Mouse (Mus musculus) liver, postnatal 0 days (tissue): ENCODE results near the gene Slc27a4. TPM values are rescaled to one million over a fixed set of nuclear protein-coding genes. Genes with fewer than 3 reads are reported as not detected.

Source experiments
- ATAC-seq: fragments of 200-750 bp; cut with Nextera tagmentation; 2 replicates; pipeline ENCODE4 v1.8.0; 2017; ENCODE audit warnings: mild to moderate bottlenecking, moderate library complexity
- DNase-seq: peaks from one replicate; pipeline ENCODE4 v3.0.0-alpha.2; 2016
- H3K27ac ChIP-seq: fragments of 300-500 bp; sonication (generic); 2 replicates; pipeline ENCODE4 v1.5.1; 2014; ENCODE audit warnings: antibody characterized with exemption, moderate library complexity, mild to moderate bottlenecking, low read depth
- H3K27me3 ChIP-seq: fragments of 300-500 bp; sonication (generic); 2 replicates; pipeline ENCODE4 v1.6.1; 2014; ENCODE audit warnings: low read length, control low read depth, mixed read lengths; ENCODE audit not compliant: insufficient read depth
- H3K36me3 ChIP-seq: fragments of 300-500 bp; sonication (generic); replicated peaks from 2 replicates; pipeline ENCODE4 v1.6.1; 2014; ENCODE audit warnings: mild to moderate bottlenecking, control low read depth, low read length, moderate library complexity, mixed read lengths; ENCODE audit not compliant: insufficient read depth
- H3K4me1 ChIP-seq: fragments of 300-500 bp; sonication (generic); 2 replicates; pipeline ENCODE4 v1.6.1; 2014; ENCODE audit warnings: antibody characterized with exemption, mild to moderate bottlenecking, control low read depth; ENCODE audit not compliant: insufficient read depth
- H3K4me2 ChIP-seq: fragments of 300-500 bp; sonication (generic); 2 replicates; pipeline ENCODE4 v1.6.1; 2014; ENCODE audit warnings: low read depth, mild to moderate bottlenecking, low read length, moderate library complexity, mixed read lengths
- H3K4me3 ChIP-seq: fragments of 300-500 bp; sonication (generic); 2 replicates; pipeline ENCODE4 v1.5.1; 2014; ENCODE audit warnings: low read depth, low read length
- H3K9ac ChIP-seq: fragments of 300-500 bp; sonication (generic); replicated peaks from 2 replicates; pipeline ENCODE4 v1.6.1; 2014; ENCODE audit warnings: mild to moderate bottlenecking, moderate library complexity
- H3K9me3 ChIP-seq: fragments of 300-500 bp; sonication (generic); 2 replicates; pipeline ENCODE4 v1.6.1; 2016; ENCODE audit warnings: mild to moderate bottlenecking, control low read depth, low read length, mixed read lengths
- CTCF ChIP-seq: sonication (generic); IDR thresholded peaks from 2 replicates; pipeline ENCODE4 v1.5.1; 2016; ENCODE audit warnings: antibody characterized with exemption, low read depth
- EP300 ChIP-seq: IDR thresholded peaks from 2 replicates; pipeline ENCODE4 v1.6.1; 2016; ENCODE audit warnings: antibody characterized with exemption, low read depth, mild to moderate bottlenecking
- WGBS: fragments of 180-500 bp; shearing (Covaris S2); extraction: QIAGEN DNeasy Blood & Tissue Kit; methylation state at CpG from one replicate; pipeline ENCODE4 v1.1.7; 2014; ENCODE audit not compliant: insufficient replicate concordance; 5-methylcytosine and 5-hydroxymethylcytosine counted together
- polyA plus RNA-seq: library from polyadenylated mRNA; unstranded; fragments of >200 nt; fragmentation: Nextera tagmentation; extraction: Ambion mirVana; gene quantifications from 2 replicates; pipeline ENCODE4 v1.2.1, GENCODE M21; 2015

Gene Slc27a4
- polyA plus RNA-seq, 1 experiment from 2014 or later, result 5.1 TPM

DNA sequence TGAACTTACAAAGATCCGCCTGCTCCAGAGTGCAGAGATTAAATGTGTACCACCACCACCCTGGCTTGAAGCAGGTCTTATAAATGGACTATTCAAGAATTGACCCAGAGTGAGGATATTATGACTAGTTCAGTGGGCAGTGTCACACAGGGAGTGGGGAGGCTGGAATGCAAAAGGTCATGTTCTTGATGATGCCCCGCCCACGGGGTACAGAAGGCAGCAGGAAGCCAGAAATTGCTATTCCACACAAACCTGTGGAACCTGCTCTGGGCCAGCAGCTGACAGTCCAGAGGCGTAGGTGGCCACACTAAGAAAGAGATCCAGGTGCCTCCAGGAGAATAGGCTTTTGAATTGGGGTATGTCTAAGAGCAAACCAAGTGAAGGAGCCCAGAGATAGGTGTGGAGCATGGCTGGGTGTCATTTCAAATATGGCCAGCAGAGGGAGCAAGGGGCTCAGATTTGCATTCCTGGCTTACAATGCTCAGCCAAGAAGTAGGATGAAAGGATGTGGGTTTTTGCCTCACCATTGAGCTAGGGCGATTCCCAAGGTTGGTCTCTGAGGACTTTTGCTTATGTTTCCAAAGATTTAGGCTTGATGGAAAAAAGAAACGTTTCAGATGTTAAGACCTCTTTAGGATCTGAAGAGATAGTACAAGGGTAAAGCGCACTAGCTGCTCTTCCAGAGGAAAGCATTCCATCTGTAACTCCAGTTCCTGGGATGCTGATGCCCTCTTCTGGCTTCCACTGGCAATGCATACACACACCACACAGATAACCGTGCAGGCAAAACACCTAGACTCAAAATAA lies 15.2 kb downstream of the Slc27a4 start:
- H3K4me3 ChIP-seq, result no peak overlapping the region
- peaks cover 14% of the 10 kb centered on the region for H3K36me3 ChIP-seq
- TF ChIP-seq EP300, result no peak
- peak; percentile 88 for TF ChIP-seq CTCF
- H3K9me3 ChIP-seq, result no peaks in the 10 kb centered on the region
- peak; percentile 63; the same call in 1 of the 2 replicates for ATAC-seq
- H3K27ac ChIP-seq, result no peak overlapping the region
- 42% methylated on average over 8 of the region's 8 CpGs for WGBS
- H3K4me1 ChIP-seq, result peaks cover 17% of the 10 kb centered on the region
- H3K4me2 ChIP-seq, result no peak overlapping the region
- H3K9ac ChIP-seq, result no peak overlapping the region
- DNase-seq, result peak; percentile 84
- no peaks in the 10 kb centered on the region for H3K27me3 ChIP-seq

DNA sequence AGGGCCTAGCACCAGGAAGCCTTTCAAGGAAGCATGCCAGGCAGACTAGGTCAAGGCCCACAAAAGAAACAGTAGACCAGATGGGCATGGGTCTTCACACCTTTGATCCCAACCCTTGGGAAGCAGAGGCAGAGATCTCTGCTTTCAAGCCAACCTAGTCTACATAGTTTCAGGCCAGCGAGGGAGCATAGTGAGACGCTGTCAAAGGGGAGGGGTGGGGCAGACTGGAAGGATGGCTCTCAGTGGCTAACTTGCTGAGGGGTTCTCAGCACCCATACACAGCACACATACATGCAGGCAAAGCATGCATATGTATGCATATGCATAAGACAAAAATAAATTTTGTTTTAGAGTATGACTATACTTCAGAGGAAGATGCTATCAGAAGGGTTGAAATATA lies 16.9 kb downstream of the Slc27a4 start:
- Histone ChIP-seq H3K9ac (peak overlapping the region; percentile 69; the same call in 1 of the 2 replicates), H3K4me3 (peak overlapping the region; percentile 56; the same call in 1 of the 2 replicates), H3K27me3 (no peaks in the 10 kb centered on the region), H3K4me1 (peaks cover 17% of the 10 kb centered on the region), H3K4me2 (peak overlapping the region; percentile 95), H3K36me3 (peaks cover 3% of the 10 kb centered on the region), H3K9me3 (no peaks in the 10 kb centered on the region), H3K27ac (no peak overlapping the region)
- 54% methylated on average over 2 of the region's 2 CpGs for WGBS
- TF ChIP-seq EP300 (no peak), CTCF (no peak)
- no peak for ATAC-seq
- DNase-seq, result no peak

- DNase-seq (peak; percentile 62), ATAC-seq (peak; percentile 64)
- peak within 1 kb of the TSS; percentile 69 for H3K9ac ChIP-seq
- no peaks in the 10 kb centered on the region for H3K9me3 ChIP-seq
- TF ChIP-seq CTCF (no peak), EP300 (0 out of 2 replicates have a peak, but pooled peaks have one; percentile 7)
- 1% methylated on average over 35 of the region's 35 CpGs for WGBS
- peak within 1 kb of the TSS; percentile 56 for H3K4me3 ChIP-seq
- H3K36me3 ChIP-seq, result no peaks in the 10 kb centered on the region; the same call in none of the 2 replicates
- peak within 1 kb of the TSS; percentile 95 for H3K4me2 ChIP-seq
- peak within 1 kb of the TSS; percentile 69 for H3K27ac ChIP-seq
- H3K4me1 ChIP-seq, result peaks cover 17% of the 10 kb centered on the region
- no peaks in the 10 kb centered on the region for H3K27me3 ChIP-seq
Observed at GRCm38 (mm10) chr2:29820025-29820817, 17.8 kb downstream of the Slc27a4 start, which contains the start of gene Urm1. Gene Urm1, plus strand, starts transcription at chr2:29820075.

DNA sequence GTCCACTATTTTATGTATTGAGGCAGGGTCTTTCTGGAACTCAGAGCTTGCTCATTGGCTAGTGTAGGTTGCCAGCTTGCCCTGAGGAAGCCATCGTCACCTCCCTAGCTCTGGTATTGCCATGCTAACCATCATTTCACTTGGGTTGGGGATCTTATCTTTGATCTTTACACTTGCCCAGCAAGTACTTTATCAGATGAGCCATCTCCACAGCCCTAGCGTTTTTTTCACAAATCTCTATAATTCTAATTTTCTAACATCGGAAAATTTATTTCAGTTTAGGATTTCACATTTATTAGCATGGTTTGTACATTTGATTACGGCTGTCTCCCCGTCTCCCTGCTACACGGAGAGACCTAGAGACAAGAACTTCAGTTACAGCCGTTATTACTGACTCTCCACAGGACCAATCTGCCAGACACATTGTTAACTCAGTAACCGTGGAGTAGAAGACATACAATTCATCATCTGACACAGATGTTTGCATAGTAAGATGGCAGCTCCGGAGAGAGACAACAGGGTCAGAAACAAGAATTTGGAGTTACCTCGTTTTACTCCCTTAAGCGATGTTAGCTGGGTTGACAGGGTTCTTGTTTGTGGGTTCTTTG lies 24.0 kb downstream of the Slc27a4 start:
- Histone ChIP-seq H3K36me3 (peaks cover 2% of the 10 kb centered on the region; the same call in 1 of the 2 replicates), H3K27me3 (no peaks in the 10 kb centered on the region), H3K27ac (peak overlapping the region; percentile 92), H3K4me1 (peaks cover 8% of the 10 kb centered on the region), H3K4me3 (peak overlapping the region; percentile 86), H3K9me3 (no peaks in the 10 kb centered on the region), H3K4me2 (peak overlapping the region; percentile 78), H3K9ac (peak overlapping the region; percentile 66)
- TF ChIP-seq EP300 (no peak), CTCF (no peak)
- DNase-seq (no peak), ATAC-seq (peak; percentile 32; the same call in 1 of the 2 replicates)
- 8% methylated on average over 11 of the region's 11 CpGs for WGBS

DNA sequence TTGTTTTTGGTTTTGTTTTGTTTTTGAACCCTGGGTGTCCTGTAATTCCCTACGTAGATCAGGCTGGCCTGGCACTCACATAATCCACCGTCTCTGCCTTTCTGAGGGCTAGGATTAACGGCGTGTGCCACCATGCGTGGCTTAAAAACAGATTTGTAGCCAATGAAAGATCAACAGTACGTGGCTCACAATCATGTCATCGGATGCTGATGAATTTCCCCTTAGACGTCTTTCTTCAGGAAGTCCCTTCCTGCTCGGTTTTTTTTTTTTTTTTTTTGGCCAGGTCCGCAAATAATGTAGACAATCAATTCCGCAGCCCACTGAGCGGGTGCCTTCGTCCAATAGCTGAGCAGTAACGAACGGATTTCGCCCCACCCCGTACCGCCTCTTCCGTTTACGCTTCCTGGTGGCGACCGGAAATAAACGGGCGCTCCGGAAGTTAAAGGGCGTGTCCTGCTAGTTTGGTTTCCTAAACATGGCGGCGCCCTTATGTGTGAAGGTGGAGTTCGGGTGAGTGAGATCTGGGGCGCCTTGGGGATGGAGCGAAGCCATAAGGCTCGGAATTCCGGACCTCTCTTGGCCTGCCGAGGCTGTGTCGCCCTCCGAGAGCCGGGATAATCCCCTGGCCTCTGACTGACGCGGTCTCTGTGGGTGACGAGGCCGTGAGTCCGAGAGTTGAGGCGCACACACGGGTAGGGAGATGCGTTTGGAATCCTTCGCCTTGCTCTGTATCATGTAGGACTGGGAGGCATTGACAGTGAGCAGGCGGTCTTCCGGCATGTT lies 24.7 kb downstream of the Slc27a4 start:
- peak; percentile 97 for DNase-seq
- WGBS, result under 1% methylated on average over 48 of the region's 48 CpGs
- Histone ChIP-seq H3K4me2 (peak overlapping the region; percentile 78), H3K36me3 (peaks cover 4% of the 10 kb centered on the region), H3K9me3 (no peaks in the 10 kb centered on the region), H3K4me1 (peaks cover 8% of the 10 kb centered on the region), H3K4me3 (peak overlapping the region; percentile 86), H3K27ac (peak overlapping the region; percentile 92), H3K9ac (peak overlapping the region; percentile 77), H3K27me3 (no peaks in the 10 kb centered on the region)
- TF ChIP-seq EP300 (peak; percentile 80), CTCF (peak; percentile 3; the same call in 1 of the 2 replicates)
- ATAC-seq, result peak; percentile 99
